ENCODE assay signal across 8 mouse cellular contexts in the genomic region with DNA sequence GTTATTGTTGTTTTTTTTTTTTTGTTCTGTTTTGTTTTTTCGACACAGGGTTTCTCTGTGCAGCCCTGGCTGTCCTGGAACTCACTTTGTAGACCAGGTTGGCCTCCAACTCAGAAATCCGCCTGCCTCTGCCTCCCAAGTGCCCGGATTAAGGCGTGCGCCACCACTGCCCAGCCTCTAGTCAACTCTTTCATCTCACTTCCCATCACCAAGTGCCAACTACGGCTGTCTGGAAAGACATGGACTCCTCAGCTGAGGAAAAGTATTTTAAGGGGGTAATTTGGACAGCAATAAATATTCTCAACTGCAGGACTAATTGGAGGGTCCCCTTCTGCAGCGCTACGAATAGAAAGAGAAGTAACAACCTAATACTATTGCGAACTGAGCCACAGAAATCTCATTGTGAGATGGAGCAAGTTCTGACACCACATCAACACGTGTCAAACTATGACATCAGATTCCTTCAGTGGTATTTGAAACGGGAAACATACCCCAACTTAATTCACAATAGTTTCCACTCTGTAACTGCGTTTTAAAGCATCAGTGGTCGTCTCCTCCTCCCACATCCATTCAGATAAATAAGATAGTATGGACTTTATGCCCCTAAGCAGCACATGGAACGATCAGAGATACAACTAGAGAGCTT. TPM values are rescaled to one million over a fixed set of nuclear protein-coding genes. Genes with fewer than 3 reads are reported as not detected.
DNase-seq lines count a peak whose midpoint lies in the region; ATAC-seq lines count a peak whose summit lies in the region.

No protein-coding gene starts in this region.

- H3K9me3 ChIP-seq in heart, embryonic 15.5 days (replicated peaks), result no peaks in the 10 kb centered on the region
- H3K9me3 ChIP-seq in hindbrain, embryonic 14.5 days (ENCODE audit: control insufficient read depth, low read length), result no peaks in the 10 kb centered on the region
- H3K9me3 ChIP-seq in midbrain, embryonic 14.5 days (ENCODE audit: control insufficient read depth, low read length), result no peaks in the 10 kb centered on the region

- no peaks in the 10 kb centered on the region for H3K36me3 ChIP-seq in heart, embryonic 15.5 days
- no peaks in the 10 kb centered on the region for H3K36me3 ChIP-seq in hindbrain, embryonic 14.5 days (replicated peaks; ENCODE audit: control insufficient read depth, insufficient read depth)
- H3K36me3 ChIP-seq in midbrain, embryonic 14.5 days (ENCODE audit: control insufficient read depth, insufficient read depth, low read length), result no peaks in the 10 kb centered on the region

- H3K27ac ChIP-seq in heart, embryonic 15.5 days, result peak overlapping the region; percentile 96; the same call in 1 of the 2 replicates
- peak overlapping the region; percentile 95; the same call in 1 of the 2 replicates for H3K27ac ChIP-seq in hindbrain, embryonic 14.5 days
- H3K27ac ChIP-seq in midbrain, embryonic 14.5 days (replicated peaks; ENCODE audit: low read depth, low read length), result peak overlapping the region; percentile 94; the same call in 1 of the 2 replicates

- H3K27me3 ChIP-seq in heart, embryonic 15.5 days, result no peaks in the 10 kb centered on the region
- H3K27me3 ChIP-seq in hindbrain, embryonic 14.5 days (ENCODE audit: control insufficient read depth, insufficient read depth, low read length), result no peaks in the 10 kb centered on the region
- no peaks in the 10 kb centered on the region for H3K27me3 ChIP-seq in midbrain, embryonic 14.5 days (ENCODE audit: control insufficient read depth, insufficient read depth, low read length)

- H3K4me2 ChIP-seq in heart, embryonic 15.5 days, result peak overlapping the region; percentile 85
- peak overlapping the region; percentile 97 for H3K4me2 ChIP-seq in hindbrain, embryonic 14.5 days (replicated peaks)
- peak overlapping the region; percentile 79 for H3K4me2 ChIP-seq in midbrain, embryonic 14.5 days (ENCODE audit: low read length)

- peak overlapping the region; percentile 99 for H3K9ac ChIP-seq in heart, embryonic 15.5 days
- peak overlapping the region; percentile 98 for H3K9ac ChIP-seq in hindbrain, embryonic 14.5 days
- peak overlapping the region; percentile 94 for H3K9ac ChIP-seq in midbrain, embryonic 14.5 days (replicated peaks; ENCODE audit: low read length)

- ATAC-seq in heart, embryonic 15.5 days (replicated peaks; ENCODE audit: insufficient number of reproducible peaks, insufficient read depth, low FRiP score, low read depth), result no peak
- ATAC-seq in hindbrain, embryonic 14.5 days (ENCODE audit: low FRiP score), result no peak
- no peak for ATAC-seq in midbrain, embryonic 14.5 days (ENCODE audit: low FRiP score, low TSS enrichment)
- no peak for ATAC-seq in frontal cortex, adult (ENCODE audit: low TSS enrichment)

- DNase-seq in heart, postnatal 4 days, result no peak
- DNase-seq in T-cell, adult 2 months (ENCODE audit: low spot score), result peak; percentile 11
- DNase-seq in hindbrain, embryonic 14.5 days (ENCODE audit: low spot score), result no peak
- no peak for DNase-seq in midbrain, embryonic 14.5 days
- no peak for DNase-seq in adrenal gland, adult 8-10 months
- DNase-seq in gastrocnemius, postnatal 10 days, result no peak

- WGBS in heart, embryonic 15.5 days, result 28% methylated on average over 14 of the region's 14 CpGs
- WGBS in hindbrain, embryonic 14.5 days, result 33% methylated on average over 14 of the region's 14 CpGs
- 34% methylated on average over 14 of the region's 14 CpGs for WGBS in midbrain, embryonic 14.5 days

- H3K4me3 ChIP-seq in heart, embryonic 15.5 days, result peak overlapping the region; percentile 98
- H3K4me3 ChIP-seq in hindbrain, embryonic 14.5 days (replicated peaks; ENCODE audit: low read length), result peak overlapping the region; percentile 99
- peak overlapping the region; percentile 96 for H3K4me3 ChIP-seq in midbrain, embryonic 14.5 days (replicated peaks; ENCODE audit: low read depth, low read length)

- peaks cover 48% of the 10 kb centered on the region for H3K4me1 ChIP-seq in heart, embryonic 15.5 days (replicated peaks)
- H3K4me1 ChIP-seq in hindbrain, embryonic 14.5 days (replicated peaks; ENCODE audit: control insufficient read depth, insufficient read depth, low read length), result peaks cover 35% of the 10 kb centered on the region
- H3K4me1 ChIP-seq in midbrain, embryonic 14.5 days (ENCODE audit: control insufficient read depth, insufficient read depth, low read length), result peaks cover 21% of the 10 kb centered on the region

RNA-seq across cellular contexts. Expression of gene Scaf4, which starts 1.6 kb away (rescaled TPM):
- 15.5 and 21.6 TPM in 2 replicates for polyA plus RNA-seq in heart, embryonic 15.5 days (2015; fragmentation: Nextera tagmentation; extraction: Ambion mirVana)
- total RNA-seq in heart, postnatal 4 days (2021), result 10 to 100 TPM; 31.1 to 36.3 TPM
- 24.4 and 26.2 TPM in 2 replicates for polyA plus RNA-seq in hindbrain, embryonic 14.5 days (2014; fragmentation: Nextera tagmentation; extraction: Ambion mirVana)
- 18.9 and 28.2 TPM in 2 replicates for polyA plus RNA-seq in midbrain, embryonic 14.5 days (2014; fragmentation: Nextera tagmentation; extraction: Ambion mirVana)
- 10 to 100 TPM; 33.2 to 72.0 (median 48.3) TPM for total RNA-seq in adrenal gland, adult 8-10 months (2022)
- total RNA-seq in gastrocnemius, postnatal 10 days (2021), result 10 to 100 TPM; 20.0 to 24.8 TPM
